Mouse (Mus musculus) WW6 (cell line): Measurements from ENCODE around the gene Vipas39.

Source experiments
- DNase-seq: peaks from one replicate; pipeline ENCODE4 v3.0.0-alpha.2; 2013; ENCODE audit warnings: low read depth, low spot score

Vipas39 gene

GRCm38 (mm10) chr12:87196310-87196709 is 69.7 kb downstream of the Vipas39 start:
- no peak for DNase-seq

- DNase-seq: no peak
Observed at GRCm38 (mm10) chr12:87195069-87195468, 71.0 kb downstream of the Vipas39 start.

- no peak for DNase-seq
Observed at GRCm38 (mm10) chr12:87193008-87193407, 73.0 kb downstream of the Vipas39 start.
